Mouse (Mus musculus): ENCODE data around the gene Ip6k3.

GRCm38 (mm10) chr17:27165054-27165773 lies 2.4 kb downstream of the Ip6k3 start:
- no peak for TF ChIP-seq EP300 (IDR thresholded peaks at IDR 0.05; ENCODE audit: low read length)
- TF ChIP-seq JUN (IDR thresholded peaks at IDR 0.05; ENCODE audit: insufficient read depth, low read depth, low read length) = no peak
- 0 out of 2 replicates have a peak, but pooled peaks have one; percentile 14 for TF ChIP-seq MXI1 (IDR thresholded peaks at IDR 0.05; ENCODE audit: low read depth, low read length)
- TF ChIP-seq CTCF (conservative IDR thresholded peaks at IDR 0.05 in 1 of 2, IDR thresholded peaks at IDR 0.05 in 1 of 2; ENCODE audit: low read depth in 2 of 2, low read length in 2 of 2) = peak; percentile 57 to 89
- no peak for TF ChIP-seq BHLHE40 (IDR thresholded peaks at IDR 0.05; ENCODE audit: low read depth, low read length)
- no peak for TF ChIP-seq JUND (conservative IDR thresholded peaks at IDR 0.05; ENCODE audit: low read depth, low read length)
- no peak for TF ChIP-seq IRF4 (IDR thresholded peaks at IDR 0.05; ENCODE audit: low read depth, low read length)
- no peak for TF ChIP-seq POLR2A (IDR thresholded peaks at IDR 0.05; ENCODE audit: low read depth, low read length)
- TF ChIP-seq GABPA (IDR thresholded peaks at IDR 0.05; ENCODE audit: insufficient replicate concordance, low read depth, low read length) = no peak
